Mouse (Mus musculus) embryo, embryonic 11.5 days (tissue): ENCODE measurements around the gene Gm49320.
"Not testable (repeated sequence)": the region's sequence is repeated elsewhere in the genome, so short reads cannot be mapped to it uniquely, and the experiment has no call there.

Experiments
- DNase-seq: peaks from one replicate; pipeline ENCODE4 v3.0.0-alpha.2; 2012; ENCODE audit warnings: low read depth, low spot score

Gm49320 gene

GRCm38 (mm10) chr8:4226739-4227347 lies 11.8 kb upstream of the Gm49320 start, which contains the start of gene Lrrc8e:
TSS of gene Lrrc8e (plus strand) at chr8:4226827.
- DNase-seq = no peak

- DNase-seq = no peak
These were observed 10.7 kb upstream of the Gm49320 start for GRCm38 (mm10) chr8:4227919-4228318.

GRCm38 (mm10) chr8:4229784-4230183 lies 8.9 kb upstream of the Gm49320 start:
- no peak for DNase-seq

- DNase-seq = no peak
These were observed 7.9 kb upstream of the Gm49320 start for GRCm38 (mm10) chr8:4230612-4231351.

- no peak for DNase-seq
These were observed 741 bp upstream of the Gm49320 start for GRCm38 (mm10) chr8:4237814-4238433.

GRCm38 (mm10) chr8:4239193-4239890 lies 677 bp downstream of the Gm49320 start:
- no peak for DNase-seq

- no peak for DNase-seq
These were observed 6.4 kb downstream of the Gm49320 start for GRCm38 (mm10) chr8:4245061-4245460.

- DNase-seq = no peak
These were observed 7.1 kb downstream of the Gm49320 start for GRCm38 (mm10) chr8:4245737-4246136.

- no peak for DNase-seq
These were observed 8.6 kb downstream of the Gm49320 start for GRCm38 (mm10) chr8:4247241-4247640.

- no peak for DNase-seq
These were observed 9.4 kb downstream of the Gm49320 start, which contains the start of gene Tgfbr3l for GRCm38 (mm10) chr8:4247951-4248540. TSS of gene Tgfbr3l (plus strand) at chr8:4248214.

GRCm38 (mm10) chr8:4249213-4249612 lies 10.5 kb downstream of the Gm49320 start:
- DNase-seq = no peak

GRCm38 (mm10) chr8:4250306-4250970 lies 11.8 kb downstream of the Gm49320 start:
- peak; percentile 55 for DNase-seq

- DNase-seq = no peak
These were observed 13.6 kb downstream of the Gm49320 start for GRCm38 (mm10) chr8:4252116-4252760.

- DNase-seq = peak; percentile 92
These were observed 14.5 kb downstream of the Gm49320 start, which contains the start of gene Snapc2 for GRCm38 (mm10) chr8:4252934-4253841. TSS of gene Snapc2 (plus strand) at chr8:4253080.

- no peak for DNase-seq
These were observed 15.3 kb downstream of the Gm49320 start for GRCm38 (mm10) chr8:4254001-4254400.

GRCm38 (mm10) chr8:4255471-4255870 lies 16.8 kb downstream of the Gm49320 start:
- DNase-seq = not testable (repeated sequence)

- DNase-seq = no peak
These were observed 18.2 kb downstream of the Gm49320 start for GRCm38 (mm10) chr8:4256911-4257310.

GRCm38 (mm10) chr8:4257350-4257749 lies 18.7 kb downstream of the Gm49320 start:
- no peak for DNase-seq

GRCm38 (mm10) chr8:4258233-4258632 lies 19.6 kb downstream of the Gm49320 start:
- peak; percentile 69 for DNase-seq
